8 mouse cellular contexts compared by ENCODE assay signal in the genomic region with DNA sequence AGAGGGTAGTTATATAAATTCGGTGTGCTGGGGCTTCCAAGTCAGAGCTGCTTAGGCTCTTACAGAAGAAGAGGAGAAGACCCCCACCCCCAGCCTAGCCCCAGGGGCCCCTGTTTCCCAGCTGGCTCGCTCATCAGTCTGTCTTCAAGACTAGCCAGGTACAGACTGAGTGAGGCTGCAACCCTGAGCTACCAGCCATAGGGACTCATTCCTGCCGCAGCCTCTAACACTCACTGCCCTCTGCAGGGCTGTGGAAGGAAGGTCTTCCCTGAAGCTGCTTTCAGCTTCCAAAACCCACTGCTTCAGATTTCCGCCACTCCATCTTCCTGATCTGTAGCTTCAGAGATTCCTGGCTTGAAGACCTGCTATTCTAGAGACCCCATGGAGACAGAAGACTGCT. TPM values are rescaled to one million over a fixed set of nuclear protein-coding genes. Genes with fewer than 3 reads are reported as not detected.
DNase-seq lines count a peak whose midpoint lies in the region; ATAC-seq and TF ChIP-seq lines count a peak whose summit lies in the region.

No protein-coding gene starts in this region.

- H3K27ac ChIP-seq in hindbrain, embryonic 10.5 days, result no peak overlapping the region
- no peak overlapping the region for H3K27ac ChIP-seq in hindbrain, embryonic 12.5 days

- H3K9ac ChIP-seq in hindbrain, embryonic 12.5 days, result no peak overlapping the region

- H3K4me3 ChIP-seq in hindbrain, embryonic 10.5 days, result no peak overlapping the region
- H3K4me3 ChIP-seq in hindbrain, embryonic 12.5 days, result no peak overlapping the region

- no peaks in the 10 kb centered on the region for H3K36me3 ChIP-seq in hindbrain, embryonic 10.5 days
- H3K36me3 ChIP-seq in hindbrain, embryonic 12.5 days, result no peaks in the 10 kb centered on the region

- peak; percentile 34 for TF ChIP-seq CTCF in Patski (IDR thresholded peaks at IDR 0.05)

- intact Hi-C loops in gastrocnemius, postnatal 14 days (cut with DNase I; ENCODE audit: low total_unique reads), result no loop called here

- no peaks in the 10 kb centered on the region for H3K9me3 ChIP-seq in hindbrain, embryonic 10.5 days
- no peaks in the 10 kb centered on the region for H3K9me3 ChIP-seq in hindbrain, embryonic 12.5 days (replicated peaks)

- no peaks in the 10 kb centered on the region for H3K4me1 ChIP-seq in hindbrain, embryonic 10.5 days (replicated peaks)
- no peaks in the 10 kb centered on the region for H3K4me1 ChIP-seq in hindbrain, embryonic 12.5 days

- H3K27me3 ChIP-seq in hindbrain, embryonic 10.5 days (ENCODE audit: insufficient read depth, poor library complexity, severe bottlenecking), result peaks cover 3% of the 10 kb centered on the region; the same call in 1 of the 2 replicates
- 0 out of 2 replicates have a peak, but pooled peaks cover 3% of the 10 kb centered on the region for H3K27me3 ChIP-seq in hindbrain, embryonic 12.5 days
- H3K27me3 ChIP-seq in Patski, result peaks cover 31% of the 10 kb centered on the region

- H3K4me2 ChIP-seq in hindbrain, embryonic 12.5 days (replicated peaks), result no peak overlapping the region

- DNase-seq in hindbrain, embryonic 10.5 days (ENCODE audit: low spot score), result peak; percentile 26
- DNase-seq in 3T3-L1 (ENCODE audit: low read depth, low spot score) (peak; percentile 12), Patski (ENCODE audit: low read depth, low spot score) (no peak)
- DNase-seq in kidney, postnatal 10 days, result peak; percentile 38
- no peak for DNase-seq in T-cell, adult 2 months (ENCODE audit: low spot score)
- no peak for DNase-seq in gastrocnemius, postnatal 14 days
- DNase-seq in lung, postnatal 4 days, result no peak

- in situ Hi-C loops in Patski (cut with MboI; ENCODE audit: low pct_unique_long_range_greater_than_20kb), result no loop called here

- POLR2A ChIA-PET in Patski (lab: Charles Lee), result interaction anchor here (0.5 kb wide), 1 partner anchor 45 kb away, joined by 3 read pairs; no protein-coding TSS in a partner anchor

- no peak for ATAC-seq in hindbrain, embryonic 12.5 days (ENCODE audit: low FRiP score)
- ATAC-seq in Patski, result no peak

- CTCF ChIA-PET in Patski (lab: Charles Lee), result interaction anchor here (1.4 kb wide), 2 partner anchors 12 to 16 kb away, joined by 3 read pairs; no protein-coding TSS in a partner anchor

- 22% methylated on average over 4 of the region's 4 CpGs for WGBS in hindbrain, embryonic 10.5 days
- WGBS in hindbrain, embryonic 12.5 days, result 21% methylated on average over 4 of the region's 4 CpGs

RNA-seq across cellular contexts. Expression of gene Tdrd12, which starts 35.5 kb away (rescaled TPM):
- polyA plus RNA-seq in hindbrain, embryonic 10.5 days (2016; fragmentation: Nextera tagmentation; extraction: Ambion mirVana), result 0.30 TPM in 1 of 2 replicates, not detected in the other
- 0.66 TPM in 1 of 2 replicates, not detected in the other for polyA plus RNA-seq in hindbrain, embryonic 12.5 days (2016; fragmentation: Nextera tagmentation; extraction: Ambion mirVana)
- polyA plus RNA-seq in Patski (2021), result 0.05 TPM
- total RNA-seq in gastrocnemius, postnatal 14 days (2021), result not detected

RNA-seq across cellular contexts. Expression of gene Slc7a9, which starts 53.4 kb away (rescaled TPM):
- polyA plus RNA-seq in hindbrain, embryonic 10.5 days (2016; fragmentation: Nextera tagmentation; extraction: Ambion mirVana), result 0.17 and 0.21 TPM in 2 replicates
- polyA plus RNA-seq in hindbrain, embryonic 12.5 days (2016; fragmentation: Nextera tagmentation; extraction: Ambion mirVana), result not detected in 2 replicates
- polyA plus RNA-seq in Patski (2021), result not detected
- not detected for total RNA-seq in gastrocnemius, postnatal 14 days (2021)

RNA-seq across cellular contexts. Expression of gene Nudt19, which starts 54.1 kb away (rescaled TPM):
- polyA plus RNA-seq in hindbrain, embryonic 10.5 days (2016; fragmentation: Nextera tagmentation; extraction: Ambion mirVana), result 41.8 and 48.7 TPM in 2 replicates
- 41.0 and 43.9 TPM in 2 replicates for polyA plus RNA-seq in hindbrain, embryonic 12.5 days (2016; fragmentation: Nextera tagmentation; extraction: Ambion mirVana)
- 72.4 TPM for polyA plus RNA-seq in Patski (2021)
- total RNA-seq in gastrocnemius, postnatal 14 days (2021), result 10 to 100 TPM; 36.1 to 39.0 TPM

Comparison
In these comparisons a context has a peak if more than half of its experiments do, and no peak if none do; other contexts are left out.
1. DNase-seq: peak in hindbrain, embryonic 10.5 days (single experiment), 3T3-L1 (single experiment) and kidney, postnatal 10 days (single experiment); none in Patski (single experiment), T-cell, adult 2 months (single experiment), gastrocnemius, postnatal 14 days (single experiment) and lung, postnatal 4 days (0 of 2).